Mouse (Mus musculus) hematopoietic stem cell, adult 5-6 weeks (primary cell): Measurements from ENCODE around the gene Dhrs3. TPM values are rescaled to one million over a fixed set of nuclear protein-coding genes. Genes with fewer than 3 reads are reported as not detected.

Experiments
- ATAC-seq, 2 experiments: fragments of 125-278 bp in 1 of 2; replicated peaks in 1 of 2; 2 replicates each; pipeline ENCODE4 v1.8.0; 2016 to 2017; ENCODE audit warnings: inconsistent platforms in 2 of 2, mild to moderate bottlenecking in 2 of 2, moderate number of reproducible peaks in 2 of 2, low read depth in 1 of 2, moderate TSS enrichment in 1 of 2; ENCODE audit not compliant: low FRiP score in 2 of 2, poor library complexity in 2 of 2, severe bottlenecking in 2 of 2, insufficient read depth in 1 of 2, low TSS enrichment in 1 of 2
- total RNA-seq: library from RNA; stranded (forward); fragments of 172-1452, 232-1000 nt; gene quantifications from 2 replicates; pipeline ENCODE4 v1.2.3, GENCODE M21; 2017

Dhrs3 gene
- 48.1 and 55.2 TPM in 2 replicates for total RNA-seq

DNA sequence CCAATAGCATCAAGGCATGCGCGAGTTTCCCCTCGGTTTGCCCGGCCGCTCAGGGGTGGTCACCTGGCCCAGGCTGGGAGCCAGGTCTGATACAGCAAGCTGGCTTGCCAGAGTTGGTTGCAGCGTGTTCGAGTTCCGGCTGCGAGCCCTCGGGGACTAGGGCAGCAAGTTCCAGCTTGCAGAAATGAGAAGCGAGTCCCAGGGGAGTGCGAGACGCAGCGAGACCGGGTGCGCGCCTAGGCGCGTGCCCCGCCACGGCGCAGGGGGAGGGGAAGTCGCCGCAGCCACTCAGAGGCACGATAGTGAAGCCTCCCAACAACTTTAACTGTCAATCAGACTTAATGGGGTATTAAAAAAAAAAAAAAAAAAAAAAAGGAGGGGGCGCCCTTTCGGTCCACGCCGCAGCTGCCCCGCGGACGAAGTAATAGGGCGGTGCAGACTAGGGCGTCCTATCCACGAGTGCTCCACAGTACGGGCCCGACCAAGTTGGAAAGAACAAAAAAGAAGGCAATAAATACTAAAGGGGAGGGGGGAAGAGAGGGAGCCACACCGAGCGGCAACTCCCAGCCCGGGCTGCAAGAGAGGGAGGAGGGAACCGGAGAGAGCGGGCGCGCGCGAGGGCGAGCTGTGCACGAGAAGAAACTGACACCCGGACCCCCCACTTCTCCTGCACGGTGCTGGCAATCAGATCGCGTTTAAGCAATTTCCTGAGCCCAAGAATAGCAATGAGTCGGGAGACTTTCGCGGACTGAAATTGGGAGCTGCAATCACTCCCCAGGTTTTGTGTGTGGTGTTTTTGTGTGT is at the start of gene Dhrs3:
TSS of gene Dhrs3 (plus strand) at position 695 of the 804 bp plus-strand sequence.
- peak; percentile 65 to 67 for ATAC-seq

DNA sequence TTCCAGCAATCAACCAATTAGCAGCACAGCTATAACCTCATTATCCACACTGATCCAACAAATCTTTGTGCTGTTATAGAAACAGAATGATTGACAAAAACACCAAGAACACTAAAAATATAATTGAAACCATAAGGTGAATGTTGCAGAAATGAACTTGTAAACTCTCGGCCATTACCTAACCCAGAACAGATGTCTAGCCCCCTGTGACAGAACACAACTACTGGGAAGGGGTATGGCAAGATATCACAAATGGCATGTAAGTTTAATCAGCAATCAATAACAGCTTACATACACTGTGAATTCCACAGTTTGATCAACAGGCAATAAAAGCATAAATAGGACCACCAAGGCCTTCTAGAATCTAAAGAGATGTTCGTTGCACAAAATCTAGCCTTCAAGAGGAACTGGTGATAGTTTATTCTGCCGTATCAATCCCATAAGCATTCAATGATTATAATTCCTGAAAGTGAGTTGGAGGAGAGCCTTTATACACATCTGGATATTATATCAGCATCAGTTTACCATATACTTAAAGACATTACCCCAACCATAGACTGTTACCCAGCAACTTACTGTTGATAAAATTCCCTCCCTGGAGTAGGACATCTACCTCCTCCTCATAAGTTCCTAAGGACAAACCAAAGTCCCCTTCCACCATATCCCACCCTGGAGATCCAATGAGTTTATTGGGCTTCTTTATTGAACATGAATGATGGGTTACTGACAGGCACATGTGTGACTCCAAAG is 30.7 kb upstream of the Dhrs3 start:
- ATAC-seq, result no peak

DNA sequence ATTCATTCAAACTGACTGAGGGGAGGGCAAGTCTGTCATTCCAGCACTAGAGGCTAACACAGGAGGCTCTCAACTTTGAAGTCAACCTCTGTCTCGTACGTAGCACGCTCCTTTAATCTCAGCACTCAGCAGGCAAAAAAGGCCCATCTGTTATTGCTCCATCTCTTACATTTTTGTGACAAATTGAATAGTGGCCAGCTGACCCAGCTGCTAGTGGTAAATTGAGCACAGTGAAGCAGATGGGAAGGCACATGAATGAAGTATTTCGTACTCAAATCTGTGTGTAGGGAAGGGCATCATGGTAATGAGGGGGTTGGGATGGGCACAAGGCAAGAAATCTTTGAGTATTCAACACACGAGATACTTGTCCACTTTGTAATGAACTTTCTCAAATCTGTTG is 24.7 kb upstream of the Dhrs3 start:
- ATAC-seq, result no peak

DNA sequence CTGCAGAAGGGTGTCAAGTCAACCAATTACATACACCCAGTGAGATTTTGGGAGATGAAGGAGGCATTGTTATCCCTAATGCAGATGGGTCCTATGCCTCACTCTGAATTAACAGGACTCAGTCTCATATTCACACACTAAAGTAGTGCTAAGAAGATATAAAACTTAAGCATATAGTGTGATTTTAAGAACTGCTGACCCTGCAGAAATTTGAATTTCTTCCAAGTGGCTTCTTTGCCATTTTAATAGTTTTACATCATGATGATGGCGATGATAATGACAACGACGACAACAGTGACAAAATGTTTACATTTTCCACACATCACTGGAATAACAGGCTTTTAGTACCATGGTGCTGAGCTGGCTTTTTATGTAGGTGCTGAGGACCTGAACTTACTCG is 24.0 kb upstream of the Dhrs3 start:
- ATAC-seq, result no peak

DNA sequence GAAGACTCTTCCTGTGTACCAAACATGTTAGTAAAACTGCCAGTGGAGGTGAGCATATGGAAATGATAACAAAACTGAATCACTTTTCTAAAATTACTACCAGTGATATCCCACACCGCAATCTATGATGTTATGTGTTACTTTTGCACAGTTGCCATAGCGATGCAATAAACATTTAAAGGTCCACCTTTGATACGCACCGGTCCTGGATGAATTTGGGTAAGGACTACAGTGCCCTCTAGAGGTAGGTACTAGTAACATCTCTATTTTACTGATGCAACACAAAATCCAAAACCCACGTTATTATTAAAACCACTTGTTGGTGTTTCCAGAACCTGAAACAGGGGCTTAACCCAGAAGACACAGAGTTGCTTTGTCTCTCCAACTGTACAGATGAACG is 19.7 kb upstream of the Dhrs3 start:
- ATAC-seq, result peak; percentile 65 to 68; a peak in 2 of 4 replicates

DNA sequence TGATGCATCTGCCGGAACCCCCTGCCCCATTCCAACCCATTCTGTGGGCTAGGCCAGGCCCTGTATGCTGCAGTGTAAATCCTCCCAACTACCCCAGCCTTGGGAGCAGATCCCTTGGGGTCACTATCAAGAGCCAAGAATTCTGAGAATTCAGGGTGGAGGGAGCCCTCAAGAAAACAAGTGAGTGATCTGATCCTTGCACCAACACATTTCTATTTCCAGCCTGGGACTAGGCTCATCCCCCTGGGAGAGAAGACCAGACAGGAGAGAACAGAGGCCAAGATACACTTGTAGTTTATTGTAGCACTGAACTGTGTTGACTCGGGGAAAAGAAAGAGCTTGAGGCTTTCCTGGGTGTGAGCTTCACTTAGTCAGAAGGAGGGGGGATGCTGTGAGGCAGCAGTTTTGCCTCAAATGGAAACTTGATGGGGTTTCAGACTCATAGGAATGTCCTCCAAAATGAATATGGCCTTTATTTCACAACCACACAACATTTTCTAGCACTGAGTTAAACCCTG is 17.0 kb upstream of the Dhrs3 start:
- no peak for ATAC-seq

DNA sequence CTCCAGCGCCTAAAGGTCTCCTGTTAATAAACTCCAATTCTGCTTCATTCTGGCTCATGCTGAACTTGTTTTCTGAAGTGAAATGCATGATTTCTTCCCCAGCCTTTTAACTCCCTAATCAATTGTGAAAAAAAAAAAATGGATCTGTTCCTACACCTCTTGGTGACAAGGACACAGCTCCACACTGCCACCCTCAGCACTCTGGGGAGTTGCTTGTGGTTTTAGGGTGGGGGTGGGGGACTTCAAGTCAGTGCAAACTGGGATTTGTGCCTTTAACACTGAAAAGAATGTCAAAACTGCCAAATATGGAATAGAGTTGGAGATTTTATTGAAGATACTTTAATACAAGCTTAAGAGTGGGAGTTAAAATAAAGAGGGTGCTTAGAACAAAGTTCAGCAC is 13.1 kb upstream of the Dhrs3 start:
- ATAC-seq, result no peak

DNA sequence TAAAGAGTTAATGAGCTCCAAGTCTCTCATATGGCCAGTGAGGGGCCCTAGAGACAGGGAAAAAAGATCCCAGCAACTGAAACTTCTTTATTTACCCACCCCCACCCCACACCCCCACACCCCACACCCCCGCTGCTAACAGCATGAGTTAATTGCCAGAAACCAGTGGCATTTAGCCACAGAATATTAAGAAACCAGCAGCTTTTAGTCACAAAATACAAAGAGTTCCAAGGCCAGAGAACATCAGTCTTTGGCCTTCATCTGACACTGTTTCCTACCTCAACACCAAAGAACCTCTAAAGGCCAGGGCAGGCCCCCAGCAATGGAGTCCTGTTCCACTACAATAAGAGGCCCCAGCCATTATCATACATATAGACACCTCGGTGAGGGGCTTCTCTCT is 11.3 kb upstream of the Dhrs3 start:
- no peak for ATAC-seq

DNA sequence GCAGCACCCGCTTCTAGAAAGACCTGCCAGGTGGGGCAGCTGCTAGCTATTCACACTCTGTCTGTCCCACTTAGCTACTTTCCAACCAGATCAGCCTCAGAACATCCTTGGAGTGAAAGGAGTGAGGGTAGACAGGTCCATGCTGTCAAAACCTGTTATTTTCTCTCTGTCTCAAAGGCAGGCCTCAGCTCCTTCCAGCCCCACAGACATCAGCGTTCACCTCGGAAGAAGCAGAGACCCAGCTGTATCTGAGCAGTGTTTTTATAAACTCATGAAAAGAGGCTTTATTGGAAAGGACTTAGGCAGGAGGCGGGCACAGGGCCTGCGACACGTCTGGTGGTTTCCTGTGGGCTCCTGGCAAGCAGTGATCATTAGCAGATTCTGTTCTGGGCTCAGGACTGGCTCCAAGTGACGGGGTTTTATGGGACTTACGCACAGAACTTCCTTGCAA is 9.7 kb upstream of the Dhrs3 start:
- peak; percentile 71 to 77 for ATAC-seq

DNA sequence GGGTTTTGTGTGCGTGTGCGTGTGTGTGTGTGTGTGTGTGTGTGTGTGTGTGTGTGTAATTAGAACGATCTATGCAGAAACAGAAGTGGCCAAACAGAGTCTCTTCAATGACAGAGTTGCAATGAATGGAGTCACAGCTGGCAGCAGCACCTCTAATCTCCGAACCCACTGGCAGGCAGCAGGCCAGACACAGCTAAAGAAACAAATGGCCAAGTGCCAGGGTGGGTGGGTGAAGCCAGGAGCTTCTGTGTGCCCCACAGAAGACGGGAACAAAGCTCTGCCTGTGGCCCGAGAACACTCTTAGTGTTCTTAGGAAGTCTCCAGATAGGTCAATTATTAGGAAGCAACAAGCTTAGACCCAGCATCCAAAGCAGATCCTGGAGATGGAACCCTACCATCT is 6.2 kb upstream of the Dhrs3 start:
- ATAC-seq, result no peak

DNA sequence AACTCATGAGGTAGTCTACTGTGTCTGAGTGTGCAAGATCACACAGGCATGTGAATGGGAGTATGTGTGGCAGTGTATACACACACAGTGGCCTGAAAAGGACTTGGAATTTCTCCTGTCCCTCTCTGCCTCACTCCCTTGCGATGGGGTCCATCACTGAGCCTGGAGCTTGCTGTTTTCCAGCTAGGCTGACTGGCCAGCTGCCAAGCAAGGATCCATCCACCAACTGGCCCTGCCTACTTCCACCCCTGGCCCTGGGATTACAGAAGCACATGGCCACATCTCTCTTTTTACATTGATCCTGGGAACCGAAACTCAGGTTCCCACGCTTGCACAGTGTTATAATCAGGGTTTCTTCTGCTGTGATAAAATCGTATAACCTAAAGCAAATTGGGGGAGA is 3.9 kb upstream of the Dhrs3 start:
- ATAC-seq, result no peak

DNA sequence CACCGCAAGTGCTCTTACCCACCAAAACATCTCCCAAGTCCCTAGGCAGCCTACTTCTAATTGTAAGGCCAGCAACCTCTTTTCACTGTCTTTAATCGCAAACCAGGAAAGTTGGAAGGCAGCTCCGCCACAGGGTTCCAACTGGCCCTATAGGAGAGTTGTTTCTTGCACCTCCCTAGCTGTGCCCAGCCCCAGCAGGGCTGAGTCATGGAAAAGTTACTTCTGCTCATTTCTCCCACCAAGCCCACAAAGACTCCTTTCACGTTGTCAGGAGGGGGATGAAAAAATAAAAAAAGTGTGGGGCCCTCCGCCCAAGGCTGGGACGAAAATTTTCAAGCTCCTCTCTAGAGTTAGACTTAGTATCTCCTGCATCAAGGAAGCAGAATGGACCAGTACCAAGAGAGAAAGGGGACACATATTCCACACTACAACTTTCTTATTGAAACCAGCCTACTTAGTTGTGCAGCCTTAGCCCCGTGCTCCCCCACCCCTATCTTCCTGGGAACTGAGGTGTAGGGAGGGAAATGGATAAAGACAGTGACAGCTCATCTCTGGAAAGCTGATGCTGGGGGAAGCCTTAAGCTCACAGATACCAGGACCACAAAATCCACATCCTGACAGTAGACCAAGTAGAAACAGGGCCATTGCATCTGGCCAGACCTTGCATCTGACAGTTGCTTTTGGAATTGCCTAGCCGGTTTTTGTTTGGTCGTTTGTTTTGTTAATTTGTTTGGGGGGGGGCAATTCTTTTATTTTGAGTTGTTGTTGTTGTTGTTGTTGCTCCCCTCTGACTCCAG is 2.9 kb upstream of the Dhrs3 start:
- no peak for ATAC-seq

DNA sequence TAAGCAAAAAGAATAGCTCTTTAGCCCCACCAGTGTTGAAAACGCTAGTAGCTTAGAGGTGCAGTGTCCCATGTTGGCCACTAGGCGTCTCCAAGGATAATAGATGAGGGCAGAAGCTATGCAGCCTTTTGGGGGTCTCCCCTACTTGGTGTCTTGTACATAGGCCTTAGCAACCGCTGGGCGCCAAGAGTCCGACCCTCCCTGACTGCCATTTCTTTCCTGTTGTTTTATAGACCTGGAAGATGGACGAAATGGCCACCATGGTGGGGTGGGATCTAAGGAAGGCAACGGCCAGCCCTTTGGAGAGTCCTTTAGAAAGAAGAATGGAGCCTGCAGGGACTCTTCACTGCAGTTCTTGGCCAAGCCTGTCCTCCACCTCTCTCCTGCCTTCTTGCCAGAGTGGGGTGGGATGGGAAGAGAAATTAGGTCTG is 1.9 kb upstream of the Dhrs3 start:
- peak; percentile 26 to 38; a peak in 3 of 4 replicates for ATAC-seq

DNA sequence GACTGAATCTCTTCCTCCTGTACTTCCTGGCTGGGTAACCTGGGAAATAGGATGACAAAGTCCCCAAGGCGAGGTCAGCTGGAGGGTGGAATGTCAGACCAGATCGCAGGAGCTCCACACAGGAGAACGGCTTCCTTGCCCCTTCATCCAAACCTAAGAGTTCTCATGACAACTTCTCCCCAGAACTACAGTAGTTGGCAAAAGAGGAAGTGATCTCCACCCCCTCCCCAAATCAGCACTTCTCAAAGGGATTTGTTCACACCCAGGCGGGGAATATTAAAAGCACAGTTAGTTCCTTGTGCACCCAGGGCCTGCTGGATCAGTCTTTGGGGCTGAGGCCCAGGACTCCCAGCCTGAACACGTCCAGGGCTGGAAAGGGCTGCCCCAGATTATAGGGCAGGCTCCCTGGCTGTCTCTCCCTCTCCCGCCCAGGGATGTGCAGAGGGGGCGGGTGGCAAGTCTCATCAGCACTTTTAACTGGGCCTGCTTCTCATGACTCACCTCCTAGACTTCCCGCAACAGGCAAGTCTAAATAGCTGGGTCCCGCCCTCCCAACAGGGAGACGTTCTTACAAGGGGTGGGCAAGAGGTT is 1.4 kb upstream of the Dhrs3 start:
- no peak for ATAC-seq

DNA sequence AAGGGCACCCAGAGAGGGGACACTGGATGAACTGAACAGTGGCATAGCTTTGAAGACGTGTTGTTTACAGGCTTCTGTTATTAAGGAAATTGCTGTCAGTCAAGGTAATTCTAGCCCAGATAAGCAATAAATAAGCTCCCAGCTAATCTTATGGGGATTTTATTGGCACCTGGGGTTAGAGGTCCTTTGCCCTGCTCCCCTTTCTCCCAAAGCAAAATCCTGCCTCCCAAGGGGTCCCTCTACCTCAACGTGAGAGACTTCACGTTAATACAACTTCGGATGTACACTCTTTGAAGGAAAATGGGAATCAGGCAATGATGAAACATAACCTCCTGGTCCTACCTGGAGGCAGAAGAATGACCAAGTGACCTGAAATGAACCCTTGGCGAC is 889 bp upstream of the Dhrs3 start:
- no peak for ATAC-seq

DNA sequence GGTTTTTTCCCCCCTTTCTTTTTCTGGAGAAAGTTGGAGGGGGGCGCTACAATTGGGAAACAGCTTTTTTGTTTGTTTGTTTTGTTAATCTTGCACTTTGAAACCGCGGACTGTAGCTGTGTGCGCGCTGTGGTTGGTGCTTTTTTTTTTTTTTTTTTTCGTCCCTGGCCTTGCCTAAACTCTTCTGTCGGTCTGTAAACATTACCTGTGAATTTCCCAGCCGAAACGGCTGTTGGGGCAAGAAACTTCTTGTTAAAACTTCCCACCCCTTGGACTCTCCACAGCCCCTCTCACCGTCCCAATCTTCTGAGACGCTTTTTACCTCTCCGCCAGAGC is 278 bp downstream of the Dhrs3 start:
- ATAC-seq, result peak; percentile 1 to 9; a peak in 1 of 4 replicates
